In genomic region chr2:74202776-74203175, GRCm38 (mm10) we compare ENCODE assay signal across 26 mouse cellular contexts.
A peak's percentile ranks its signal among the peaks of the same experiment; 100 is the strongest.
DNase-seq lines count a peak whose midpoint lies in the region; ATAC-seq and TF ChIP-seq lines count a peak whose summit lies in the region.
"Had no signal": no experiment of that assay in that cellular context is flagged by ENCODE, and none has a peak within 500 bp of the region (broad histone marks: within the 10 kb centered on the region; RNA-seq: fewer than 3 reads in every experiment).

No protein-coding gene starts in this region.

- no peaks in the 10 kb centered on the region for H3K4me1 ChIP-seq in hindbrain, embryonic 11.5 days (replicated peaks; ENCODE audit: control insufficient read depth, insufficient read depth, low read length)
- no peaks in the 10 kb centered on the region for H3K4me1 ChIP-seq in hindbrain, postnatal 0 days (ENCODE audit: insufficient read depth, low read length)
- H3K4me1 ChIP-seq in limb, embryonic 14.5 days (ENCODE audit: control insufficient read depth, insufficient read depth, low read length) = peaks cover 32% of the 10 kb centered on the region
- H3K4me1 ChIP-seq: liver, embryonic 15.5 days had no signal

- 0 out of 2 replicates have a peak overlapping the region, but pooled peaks have one; percentile 10 for H3K27ac ChIP-seq in hindbrain, embryonic 11.5 days (ENCODE audit: low read depth, low read length)
- no peak overlapping the region for H3K27ac ChIP-seq in hindbrain, postnatal 0 days
- H3K27ac ChIP-seq in limb, embryonic 14.5 days (replicated peaks; ENCODE audit: low read depth, low read length) = 0 out of 2 replicates have a peak overlapping the region, but pooled peaks have one; percentile 21
- H3K27ac ChIP-seq: embryonic facial prominence, embryonic 15.5 days; forebrain, embryonic 15.5 days; hindbrain, embryonic 14.5 days; kidney, postnatal 0 days; liver, embryonic 15.5 days; lung, embryonic 15.5 days had no signal

- H3K4me3 ChIP-seq in hindbrain, embryonic 11.5 days (ENCODE audit: low read depth, low read length) = no peak overlapping the region
- no peak overlapping the region for H3K4me3 ChIP-seq in hindbrain, postnatal 0 days (ENCODE audit: low read length)
- H3K4me3 ChIP-seq in limb, embryonic 14.5 days (replicated peaks; ENCODE audit: low read length) = 0 out of 2 replicates have a peak overlapping the region, but pooled peaks have one; percentile 3
- H3K4me3 ChIP-seq: embryonic facial prominence, embryonic 15.5 days; forebrain, embryonic 15.5 days; liver, embryonic 15.5 days; lung, embryonic 15.5 days had no signal

- WGBS in hindbrain, embryonic 11.5 days = 81% methylated on average over 3 of the region's 3 CpGs
- WGBS in hindbrain, postnatal 0 days = 65% methylated on average over 3 of the region's 3 CpGs
- 30% methylated on average over 3 of the region's 3 CpGs for WGBS in limb, embryonic 14.5 days

- ATAC-seq in hindbrain, embryonic 11.5 days (ENCODE audit: low FRiP score) = no peak
- no peak for ATAC-seq in hindbrain, postnatal 0 days
- 0 out of 2 replicates have a peak, but pooled peaks have one; percentile 17 for ATAC-seq in limb, embryonic 14.5 days (ENCODE audit: low FRiP score, low read depth)
- ATAC-seq: forebrain, embryonic 15.5 days; inflammation-experienced regulatory T-cells, adult 6 months; midbrain, embryonic 16.5 days had no signal

- no peaks in the 10 kb centered on the region for H3K27me3 ChIP-seq in hindbrain, embryonic 11.5 days (ENCODE audit: control insufficient read depth, insufficient read depth, low read length)
- H3K27me3 ChIP-seq in hindbrain, postnatal 0 days (ENCODE audit: insufficient read depth, low read length) = no peaks in the 10 kb centered on the region
- no peaks in the 10 kb centered on the region for H3K27me3 ChIP-seq in limb, embryonic 14.5 days (ENCODE audit: control insufficient read depth, insufficient read depth, low read length)
- H3K27me3 ChIP-seq: embryonic facial prominence, embryonic 15.5 days; forebrain, embryonic 15.5 days; liver, embryonic 15.5 days; lung, embryonic 15.5 days had no signal

- DNase-seq in hindbrain, embryonic 11.5 days (ENCODE audit: low spot score) = no peak
- no peak for DNase-seq in hindbrain, postnatal 0 days (ENCODE audit: low spot score)
- peak; percentile 61 for DNase-seq in brain, embryonic 14.5 days (ENCODE audit: low read depth)
- peak; percentile 24 for DNase-seq in forelimb bud, embryonic 11.5 days (ENCODE audit: low read depth, low spot score)
- DNase-seq in limb, embryonic 14.5 days (ENCODE audit: low spot score) = peak; percentile 70
- DNase-seq in ovary, adult 18-20 months (ENCODE audit: low spot score) = no peak
- DNase-seq: adrenal gland, postnatal 25 days; B cell, adult 2 months; cerebellum, adult 18-20 months; cerebellum, postnatal 10 days; gastrocnemius, postnatal 14 days; heart, adult 18-20 months; heart, postnatal 36 days; kidney, adult 18-20 months; lung, postnatal 36 days; right cerebral cortex, postnatal 14 days; thymus, postnatal 4 days had no signal

- TF ChIP-seq POLR2A in brain, embryonic 14.5 days (IDR thresholded peaks at IDR 0.05; ENCODE audit: borderline replicate concordance, extremely low read depth, insufficient read depth, insufficient read length, poor library complexity, severe bottlenecking) = no peak
- TF ChIP-seq POLR2A in limb, embryonic 14.5 days (IDR thresholded peaks at IDR 0.05; ENCODE audit: borderline replicate concordance, extremely low read depth, insufficient read depth, insufficient read length) = no peak

- TF ChIP-seq CTCF in hindbrain, postnatal 0 days (IDR thresholded peaks at IDR 0.05; ENCODE audit: low read depth) = no peak
- TF ChIP-seq CTCF in brain, embryonic 14.5 days (IDR thresholded peaks at IDR 0.05; ENCODE audit: borderline replicate concordance, extremely low read depth, insufficient read depth, insufficient read length) = no peak

- H3K36me3 ChIP-seq in hindbrain, embryonic 11.5 days (ENCODE audit: control insufficient read depth, insufficient read depth, low read length) = no peaks in the 10 kb centered on the region
- H3K36me3 ChIP-seq in hindbrain, postnatal 0 days (ENCODE audit: insufficient read depth, low read length) = no peaks in the 10 kb centered on the region
- no peaks in the 10 kb centered on the region for H3K36me3 ChIP-seq in limb, embryonic 14.5 days (ENCODE audit: control insufficient read depth, insufficient read depth, low read length)
- H3K36me3 ChIP-seq: embryonic facial prominence, embryonic 15.5 days; forebrain, embryonic 15.5 days; liver, embryonic 15.5 days; lung, embryonic 15.5 days had no signal

- no peak overlapping the region for H3K9ac ChIP-seq in hindbrain, embryonic 11.5 days (ENCODE audit: low read depth, low read length)
- H3K9ac ChIP-seq in hindbrain, postnatal 0 days (replicated peaks; ENCODE audit: low read length) = no peak overlapping the region
- no peak overlapping the region for H3K9ac ChIP-seq in limb, embryonic 14.5 days (ENCODE audit: low read depth, low read length, severe bottlenecking)
- H3K9ac ChIP-seq: embryonic facial prominence, embryonic 15.5 days; forebrain, embryonic 15.5 days; hindbrain, embryonic 14.5 days; liver, embryonic 15.5 days; lung, embryonic 15.5 days had no signal

- no peak overlapping the region for H3K4me2 ChIP-seq in hindbrain, embryonic 11.5 days (replicated peaks; ENCODE audit: low read depth, low read length)
- no peak overlapping the region for H3K4me2 ChIP-seq in hindbrain, postnatal 0 days (ENCODE audit: low read depth, low read length)
- no peak overlapping the region; the same call in 1 of the 2 replicates for H3K4me2 ChIP-seq in limb, embryonic 14.5 days (replicated peaks; ENCODE audit: low read depth, low read length, severe bottlenecking)
- H3K4me2 ChIP-seq: embryonic facial prominence, embryonic 15.5 days; forebrain, embryonic 15.5 days; hindbrain, embryonic 14.5 days; liver, embryonic 15.5 days; lung, embryonic 15.5 days; midbrain, embryonic 11.5 days had no signal

- no peaks in the 10 kb centered on the region for H3K9me3 ChIP-seq in hindbrain, embryonic 11.5 days (ENCODE audit: control insufficient read depth, low read length)
- no peaks in the 10 kb centered on the region for H3K9me3 ChIP-seq in hindbrain, postnatal 0 days (ENCODE audit: low read length)
- H3K9me3 ChIP-seq in limb, embryonic 14.5 days (ENCODE audit: control insufficient read depth, low read length) = no peaks in the 10 kb centered on the region
- H3K9me3 ChIP-seq: embryonic facial prominence, embryonic 15.5 days; forebrain, embryonic 15.5 days; liver, embryonic 15.5 days; lung, embryonic 15.5 days had no signal

Comparison
In these comparisons a context has a peak if more than half of its experiments do, and no peak if none do; other contexts are left out.
1. DNase-seq: peak in brain, embryonic 14.5 days (single experiment), forelimb bud, embryonic 11.5 days (single experiment) and limb, embryonic 14.5 days (single experiment); none in hindbrain, embryonic 11.5 days (single experiment), hindbrain, postnatal 0 days (single experiment) and ovary, adult 18-20 months (single experiment).